Mouse (Mus musculus): ENCODE data around the gene Olfr788. TPM values are rescaled to one million over a fixed set of nuclear protein-coding genes. Genes with fewer than 3 reads are reported as not detected.

The Olfr788 gene
- not detected for polyA plus RNA-seq (2014; fragmentation: Illumina TruSeq; extraction: RNeasy Lipid Tissue Mini Kit (QIAGEN cat#74804); ENCODE audit: low replicate concordance)

GRCm38 (mm10) chr10:129470698-129471097 is at the start of gene Olfr788:
TSS of gene Olfr788 (plus strand) at chr10:129470998.

GRCm38 (mm10) chr10:129427006-129427405 is 43.8 kb upstream of the Olfr788 start, which contains the start of gene Olfr786:
TSS of gene Olfr786 (plus strand) at chr10:129427306.

GRCm38 (mm10) chr10:129461562-129461961 is 9.2 kb upstream of the Olfr788 start, which contains the start of gene Olfr787:
TSS of gene Olfr787 (plus strand) at chr10:129461862.

GRCm38 (mm10) chr10:129484452-129484851 is 13.7 kb downstream of the Olfr788 start, which contains the start of gene Olfr789:
TSS of gene Olfr789 (plus strand) at chr10:129484752.

GRCm38 (mm10) chr10:129498192-129498591 is 27.4 kb downstream of the Olfr788 start, which contains the start of gene Olfr790:
TSS of gene Olfr790 (plus strand) at chr10:129498492.

GRCm38 (mm10) chr10:129521492-129521891 is 50.7 kb downstream of the Olfr788 start, which contains the start of gene Olfr791:
TSS of gene Olfr791 (plus strand) at chr10:129521792.

Other genes with a start within 250 kb of the Olfr788 start
- gene Olfr774, start 234.8 kb upstream of the Olfr788 start, polyA plus RNA-seq (2014; fragmentation: Illumina TruSeq; extraction: RNeasy Lipid Tissue Mini Kit (QIAGEN cat#74804); ENCODE audit: low replicate concordance), result not detected
- gene Olfr775, start 222.6 kb upstream of the Olfr788 start, polyA plus RNA-seq (2014; fragmentation: Illumina TruSeq; extraction: RNeasy Lipid Tissue Mini Kit (QIAGEN cat#74804); ENCODE audit: low replicate concordance), result not detected
- gene Olfr776, start 211.9 kb upstream of the Olfr788 start, polyA plus RNA-seq (2014; fragmentation: Illumina TruSeq; extraction: RNeasy Lipid Tissue Mini Kit (QIAGEN cat#74804); ENCODE audit: low replicate concordance), result not detected
- gene Olfr777, start 199.5 kb upstream of the Olfr788 start, polyA plus RNA-seq (2014; fragmentation: Illumina TruSeq; extraction: RNeasy Lipid Tissue Mini Kit (QIAGEN cat#74804); ENCODE audit: low replicate concordance), result not detected
- not detected for gene Olfr780, start 152.9 kb upstream of the Olfr788 start, polyA plus RNA-seq (2014; fragmentation: Illumina TruSeq; extraction: RNeasy Lipid Tissue Mini Kit (QIAGEN cat#74804); ENCODE audit: low replicate concordance)
- gene Olfr781, start 142.1 kb upstream of the Olfr788 start, polyA plus RNA-seq (2014; fragmentation: Illumina TruSeq; extraction: RNeasy Lipid Tissue Mini Kit (QIAGEN cat#74804); ENCODE audit: low replicate concordance), result not detected
- gene Olfr782, start 122.1 kb upstream of the Olfr788 start, polyA plus RNA-seq (2014; fragmentation: Illumina TruSeq; extraction: RNeasy Lipid Tissue Mini Kit (QIAGEN cat#74804); ENCODE audit: low replicate concordance), result not detected
- not detected for gene Olfr784, start 86.9 kb upstream of the Olfr788 start, polyA plus RNA-seq (2014; fragmentation: Illumina TruSeq; extraction: RNeasy Lipid Tissue Mini Kit (QIAGEN cat#74804); ENCODE audit: low replicate concordance)
- not detected for gene Olfr785, start 65.6 kb upstream of the Olfr788 start, polyA plus RNA-seq (2014; fragmentation: Illumina TruSeq; extraction: RNeasy Lipid Tissue Mini Kit (QIAGEN cat#74804); ENCODE audit: low replicate concordance)
- not detected for gene Olfr786, start 43.7 kb upstream of the Olfr788 start, polyA plus RNA-seq (2014; fragmentation: Illumina TruSeq; extraction: RNeasy Lipid Tissue Mini Kit (QIAGEN cat#74804); ENCODE audit: low replicate concordance)
- gene Olfr787, start 9.1 kb upstream of the Olfr788 start, polyA plus RNA-seq (2014; fragmentation: Illumina TruSeq; extraction: RNeasy Lipid Tissue Mini Kit (QIAGEN cat#74804); ENCODE audit: low replicate concordance), result not detected
- not detected for gene Olfr789, start 13.8 kb downstream of the Olfr788 start, polyA plus RNA-seq (2014; fragmentation: Illumina TruSeq; extraction: RNeasy Lipid Tissue Mini Kit (QIAGEN cat#74804); ENCODE audit: low replicate concordance)
- gene Olfr790, start 27.5 kb downstream of the Olfr788 start, polyA plus RNA-seq (2014; fragmentation: Illumina TruSeq; extraction: RNeasy Lipid Tissue Mini Kit (QIAGEN cat#74804); ENCODE audit: low replicate concordance), result not detected
- gene Olfr791, start 50.8 kb downstream of the Olfr788 start, polyA plus RNA-seq (2014; fragmentation: Illumina TruSeq; extraction: RNeasy Lipid Tissue Mini Kit (QIAGEN cat#74804); ENCODE audit: low replicate concordance), result not detected
- not detected for gene Olfr792, start 68.2 kb downstream of the Olfr788 start, polyA plus RNA-seq (2014; fragmentation: Illumina TruSeq; extraction: RNeasy Lipid Tissue Mini Kit (QIAGEN cat#74804); ENCODE audit: low replicate concordance)
- not detected for gene Olfr794, start 96.7 kb downstream of the Olfr788 start, polyA plus RNA-seq (2014; fragmentation: Illumina TruSeq; extraction: RNeasy Lipid Tissue Mini Kit (QIAGEN cat#74804); ENCODE audit: low replicate concordance)
- not detected for gene Olfr796, start 141.6 kb downstream of the Olfr788 start, polyA plus RNA-seq (2014; fragmentation: Illumina TruSeq; extraction: RNeasy Lipid Tissue Mini Kit (QIAGEN cat#74804); ENCODE audit: low replicate concordance)
- not detected for gene Olfr798, start 156.9 kb downstream of the Olfr788 start, polyA plus RNA-seq (2014; fragmentation: Illumina TruSeq; extraction: RNeasy Lipid Tissue Mini Kit (QIAGEN cat#74804); ENCODE audit: low replicate concordance)
- gene Olfr799, start 166.5 kb downstream of the Olfr788 start, polyA plus RNA-seq (2014; fragmentation: Illumina TruSeq; extraction: RNeasy Lipid Tissue Mini Kit (QIAGEN cat#74804); ENCODE audit: low replicate concordance), result not detected
- gene Olfr800, start 186.7 kb downstream of the Olfr788 start, polyA plus RNA-seq (2014; fragmentation: Illumina TruSeq; extraction: RNeasy Lipid Tissue Mini Kit (QIAGEN cat#74804); ENCODE audit: low replicate concordance), result not detected
- not detected for gene Olfr801, start 202.9 kb downstream of the Olfr788 start, polyA plus RNA-seq (2014; fragmentation: Illumina TruSeq; extraction: RNeasy Lipid Tissue Mini Kit (QIAGEN cat#74804); ENCODE audit: low replicate concordance)
- gene Olfr802, start 217.2 kb downstream of the Olfr788 start, polyA plus RNA-seq (2014; fragmentation: Illumina TruSeq; extraction: RNeasy Lipid Tissue Mini Kit (QIAGEN cat#74804); ENCODE audit: low replicate concordance), result not detected
- not detected for gene Olfr803, start 223.3 kb downstream of the Olfr788 start, polyA plus RNA-seq (2014; fragmentation: Illumina TruSeq; extraction: RNeasy Lipid Tissue Mini Kit (QIAGEN cat#74804); ENCODE audit: low replicate concordance)
- gene Olfr804, start 232.2 kb downstream of the Olfr788 start, polyA plus RNA-seq (2014; fragmentation: Illumina TruSeq; extraction: RNeasy Lipid Tissue Mini Kit (QIAGEN cat#74804); ENCODE audit: low replicate concordance), result not detected

Measured in small intestine, adult 10 weeks (tissue).